Mouse (Mus musculus): ENCODE measurements around the gene Gm20924. TPM values are rescaled to one million over a fixed set of nuclear protein-coding genes. Genes with fewer than 3 reads are reported as not detected.
"Not testable (repeated sequence)": the region's sequence is repeated elsewhere in the genome, so short reads cannot be mapped to it uniquely, and the experiment has no call there.

Gm20924 gene
- not detected in 2 replicates for polyA plus RNA-seq (2015; fragmentation: Nextera tagmentation; extraction: Ambion mirVana)

GRCm38 (mm10) chrY:65207427-65207826 lies at the start of gene Gm20924:
Gene Gm20924 (minus strand): TSS chrY:65207527.
- not testable (repeated sequence) for H3K27me3 ChIP-seq

More at GRCm38 (mm10) chrY:65207427-65207826, at the start of gene Gm20924:
- not testable (repeated sequence) for ATAC-seq (ENCODE audit: borderline replicate concordance, extremely low read depth, low FRiP score, low TSS enrichment); H3K36me3 ChIP-seq; H3K9me3 ChIP-seq; H3K4me1 ChIP-seq; H3K4me3 ChIP-seq; H3K4me2 ChIP-seq; H3K27ac ChIP-seq; H3K9ac ChIP-seq
- no CpG with 5 or more reads among the region's 4 CpGs for WGBS

Other genes with a start within 250 kb of the Gm20924 start
- gene Gm20736, start 170.2 kb upstream of the Gm20924 start, polyA plus RNA-seq (2015; fragmentation: Nextera tagmentation; extraction: Ambion mirVana): not detected in 2 replicates